Mouse (Mus musculus): ENCODE results near the gene Agmat. TPM values are rescaled to one million over a fixed set of nuclear protein-coding genes. Genes with fewer than 3 reads are reported as not detected.
A peak's percentile ranks its signal among the peaks of the same experiment; 100 is the strongest.

Agmat gene
- polyA plus RNA-seq, 2 experiments = 11.2 to 18.7 TPM

- Histone ChIP-seq H3K27me3 (ENCODE audit: control insufficient read depth, insufficient read depth, low read length) (no peaks in the 10 kb centered on the region), H3K4me3 (ENCODE audit: insufficient read depth in 1 of 2, low read depth in 2 of 2, low read length in 2 of 2) (no peak overlapping the region), H3K27ac (no peak overlapping the region), H3K4me1 (replicated peaks; ENCODE audit: control insufficient read depth in 2 of 2, insufficient read depth in 2 of 2, low read length in 1 of 2) (no peaks in the 10 kb centered on the region), H3K4me2 (ENCODE audit: low read depth) (no peak overlapping the region), H3K36me3 (replicated peaks; ENCODE audit: control insufficient read depth, insufficient read depth, low read depth) (peaks cover 43% of the 10 kb centered on the region), H3K9ac (replicated peaks) (no peak overlapping the region), H3K9me3 (ENCODE audit: control insufficient read depth, low read length) (no peaks in the 10 kb centered on the region)
- ATAC-seq (ENCODE audit: insufficient read depth) (no peak), DNase-seq (ENCODE audit: low read depth in 3 of 3, low spot score in 3 of 3) (no peak)
- 57% methylated on average over 4 of the region's 4 CpGs for WGBS (ENCODE audit: insufficient replicate concordance)
- TF ChIP-seq CTCF (IDR thresholded peaks at IDR 0.05; ENCODE audit: low read depth) = peak; percentile 37
- no peak for TF ChIP-seq EP300 (IDR thresholded peaks at IDR 0.05; ENCODE audit: low read depth)
Observed at GRCm38 (mm10) chr4:141804105-141804504, 57.6 kb downstream of the Agmat start.

- ATAC-seq (ENCODE audit: insufficient read depth) = no peak
- no peak overlapping the region for H3K4me2 ChIP-seq (ENCODE audit: low read depth)
- WGBS (ENCODE audit: insufficient replicate concordance) = 76% methylated on average over 8 of the region's 8 CpGs
- no peak for DNase-seq (ENCODE audit: low read depth in 3 of 3, low spot score in 3 of 3)
- TF ChIP-seq CTCF (IDR thresholded peaks at IDR 0.05; ENCODE audit: low read depth) (no peak), EP300 (IDR thresholded peaks at IDR 0.05; ENCODE audit: low read depth) (no peak)
- H3K4me3 ChIP-seq (ENCODE audit: insufficient read depth in 1 of 2, low read depth in 2 of 2, low read length in 2 of 2) = no peak overlapping the region
- no peaks in the 10 kb centered on the region for H3K9me3 ChIP-seq (ENCODE audit: control insufficient read depth, low read length)
- H3K4me1 ChIP-seq (replicated peaks; ENCODE audit: control insufficient read depth in 2 of 2, insufficient read depth in 2 of 2, low read length in 1 of 2) = no peaks in the 10 kb centered on the region
- peaks cover 53% of the 10 kb centered on the region for H3K36me3 ChIP-seq (replicated peaks; ENCODE audit: control insufficient read depth, insufficient read depth, low read depth)
- no peak overlapping the region for H3K9ac ChIP-seq (replicated peaks)
- no peak overlapping the region for H3K27ac ChIP-seq
- H3K27me3 ChIP-seq (ENCODE audit: control insufficient read depth, insufficient read depth, low read length) = no peaks in the 10 kb centered on the region
Observed at GRCm38 (mm10) chr4:141805886-141806285, 59.4 kb downstream of the Agmat start.

Other genes with a start within 250 kb of the Agmat start
- 2.5 and 4.0 TPM in 2 replicates for gene Spen, start 208.1 kb upstream of the Agmat start, polyA plus RNA-seq (2012; rRNA removed)
- gene Spen, start 208.1 kb upstream of the Agmat start, polyA plus RNA-seq (2014; fragmentation: Nextera tagmentation; extraction: Ambion mirVana) = 3.4 and 3.8 TPM in 2 replicates
- gene Fblim1, start 140.6 kb upstream of the Agmat start, polyA plus RNA-seq (2012; rRNA removed) = 1.1 and 2.0 TPM in 2 replicates
- gene Fblim1, start 140.6 kb upstream of the Agmat start, polyA plus RNA-seq (2014; fragmentation: Nextera tagmentation; extraction: Ambion mirVana) = 0.77 and 0.95 TPM in 2 replicates
- 2.1 and 2.6 TPM in 2 replicates for gene Tmem82, start 128.0 kb upstream of the Agmat start, polyA plus RNA-seq (2012; rRNA removed)
- 2.2 and 2.7 TPM in 2 replicates for gene Tmem82, start 128.0 kb upstream of the Agmat start, polyA plus RNA-seq (2014; fragmentation: Nextera tagmentation; extraction: Ambion mirVana)
- gene Slc25a34, start 122.9 kb upstream of the Agmat start, polyA plus RNA-seq (2012; rRNA removed) = 0.03 TPM in 2 replicates
- gene Slc25a34, start 122.9 kb upstream of the Agmat start, polyA plus RNA-seq (2014; fragmentation: Nextera tagmentation; extraction: Ambion mirVana) = not detected in 2 replicates
- 4.2 and 4.5 TPM in 2 replicates for gene Plekhm2, start 81.8 kb upstream of the Agmat start, polyA plus RNA-seq (2012; rRNA removed)
- gene Plekhm2, start 81.8 kb upstream of the Agmat start, polyA plus RNA-seq (2014; fragmentation: Nextera tagmentation; extraction: Ambion mirVana) = 0.33 and 0.49 TPM in 2 replicates
- gene Rsc1a1, start 61.1 kb upstream of the Agmat start, polyA plus RNA-seq (2012; rRNA removed) = 3.9 and 5.7 TPM in 2 replicates
- gene Rsc1a1, start 61.1 kb upstream of the Agmat start, polyA plus RNA-seq (2014; fragmentation: Nextera tagmentation; extraction: Ambion mirVana) = 0.97 and 2.1 TPM in 2 replicates
- 6.7 and 9.5 TPM in 2 replicates for gene Ddi2, start 23.3 kb upstream of the Agmat start, polyA plus RNA-seq (2012; rRNA removed)
- gene Ddi2, start 23.3 kb upstream of the Agmat start, polyA plus RNA-seq (2014; fragmentation: Nextera tagmentation; extraction: Ambion mirVana) = 9.2 and 11.4 TPM in 2 replicates
- gene Dnajc16, start 44.3 kb downstream of the Agmat start, polyA plus RNA-seq (2012; rRNA removed) = 2.4 and 2.8 TPM in 2 replicates
- gene Dnajc16, start 44.3 kb downstream of the Agmat start, polyA plus RNA-seq (2014; fragmentation: Nextera tagmentation; extraction: Ambion mirVana) = 1.4 and 1.7 TPM in 2 replicates
- 7.5 and 7.6 TPM in 2 replicates for gene Casp9, start 46.9 kb downstream of the Agmat start, polyA plus RNA-seq (2012; rRNA removed)
- gene Casp9, start 46.9 kb downstream of the Agmat start, polyA plus RNA-seq (2014; fragmentation: Nextera tagmentation; extraction: Ambion mirVana) = 5.8 and 6.5 TPM in 2 replicates
- gene Cela2a, start 79.5 kb downstream of the Agmat start, polyA plus RNA-seq (2012; rRNA removed) = not detected in 2 replicates
- gene Cela2a, start 79.5 kb downstream of the Agmat start, polyA plus RNA-seq (2014; fragmentation: Nextera tagmentation; extraction: Ambion mirVana) = not detected in 2 replicates
- not detected in 2 replicates for gene Ctrc, start 99.7 kb downstream of the Agmat start, polyA plus RNA-seq (2012; rRNA removed)
- not detected in 2 replicates for gene Ctrc, start 99.7 kb downstream of the Agmat start, polyA plus RNA-seq (2014; fragmentation: Nextera tagmentation; extraction: Ambion mirVana)
- gene Efhd2, start 128.2 kb downstream of the Agmat start, polyA plus RNA-seq (2012; rRNA removed) = 25.9 and 26.5 TPM in 2 replicates
- 23.4 and 26.2 TPM in 2 replicates for gene Efhd2, start 128.2 kb downstream of the Agmat start, polyA plus RNA-seq (2014; fragmentation: Nextera tagmentation; extraction: Ambion mirVana)